Mouse (Mus musculus) urinary bladder, postnatal 4 days (tissue): Measurements from ENCODE around the gene Hormad2.

Experiments
- DNase-seq, 2 experiments: peaks; one replicate each; pipeline ENCODE4 v3.0.0; 2021 to 2022; ENCODE audit warnings: low spot score in 2 of 2

The Hormad2 gene

GRCm38 (mm10) chr11:4446195-4446868, 5.4 kb upstream of the Hormad2 start:
- DNase-seq, result no peak

GRCm38 (mm10) chr11:4442280-4442679, 1.4 kb upstream of the Hormad2 start:
- no peak for DNase-seq

GRCm38 (mm10) chr11:4438211-4438610, 2.7 kb downstream of the Hormad2 start:
- DNase-seq, result no peak

- DNase-seq, result no peak
These were observed 3.6 kb downstream of the Hormad2 start for GRCm38 (mm10) chr11:4437318-4437717.

- DNase-seq, result no peak
These were observed 4.3 kb downstream of the Hormad2 start for GRCm38 (mm10) chr11:4436631-4437030.

- DNase-seq, result no peak
These were observed 6.4 kb downstream of the Hormad2 start for GRCm38 (mm10) chr11:4434461-4434860.

GRCm38 (mm10) chr11:4423818-4424217, 17.1 kb downstream of the Hormad2 start:
- DNase-seq, result no peak

- DNase-seq, result no peak
These were observed 18.1 kb downstream of the Hormad2 start for GRCm38 (mm10) chr11:4422494-4423425.

GRCm38 (mm10) chr11:4421933-4422488, 18.9 kb downstream of the Hormad2 start:
- DNase-seq, result no peak

- DNase-seq, result no peak
These were observed 22.9 kb downstream of the Hormad2 start for GRCm38 (mm10) chr11:4417986-4418385.

GRCm38 (mm10) chr11:4412294-4412693, 28.6 kb downstream of the Hormad2 start:
- DNase-seq, result no peak

- DNase-seq, result no peak
These were observed 36.6 kb downstream of the Hormad2 start for GRCm38 (mm10) chr11:4404277-4404676.

- DNase-seq, result no peak
These were observed 37.5 kb downstream of the Hormad2 start for GRCm38 (mm10) chr11:4403381-4403780.

GRCm38 (mm10) chr11:4401251-4401650, 39.7 kb downstream of the Hormad2 start:
- DNase-seq, result no peak

GRCm38 (mm10) chr11:4394226-4394625, 46.7 kb downstream of the Hormad2 start:
- no peak for DNase-seq

- DNase-seq, result no peak
These were observed 52.9 kb downstream of the Hormad2 start for GRCm38 (mm10) chr11:4388018-4388417.

GRCm38 (mm10) chr11:4382321-4382720, 58.6 kb downstream of the Hormad2 start:
- no peak for DNase-seq

GRCm38 (mm10) chr11:4379857-4380256, 61.0 kb downstream of the Hormad2 start:
- DNase-seq, result no peak

GRCm38 (mm10) chr11:4366389-4366788, 74.5 kb downstream of the Hormad2 start:
- DNase-seq, result no peak

GRCm38 (mm10) chr11:4355430-4355829, 85.5 kb downstream of the Hormad2 start:
- no peak for DNase-seq

GRCm38 (mm10) chr11:4352637-4353036, 88.3 kb downstream of the Hormad2 start:
- no peak for DNase-seq

GRCm38 (mm10) chr11:4343926-4344325, 97.0 kb downstream of the Hormad2 start:
- no peak for DNase-seq

- DNase-seq, result no peak
These were observed 98.9 kb downstream of the Hormad2 start for GRCm38 (mm10) chr11:4342027-4342426.
